In the genomic region with DNA sequence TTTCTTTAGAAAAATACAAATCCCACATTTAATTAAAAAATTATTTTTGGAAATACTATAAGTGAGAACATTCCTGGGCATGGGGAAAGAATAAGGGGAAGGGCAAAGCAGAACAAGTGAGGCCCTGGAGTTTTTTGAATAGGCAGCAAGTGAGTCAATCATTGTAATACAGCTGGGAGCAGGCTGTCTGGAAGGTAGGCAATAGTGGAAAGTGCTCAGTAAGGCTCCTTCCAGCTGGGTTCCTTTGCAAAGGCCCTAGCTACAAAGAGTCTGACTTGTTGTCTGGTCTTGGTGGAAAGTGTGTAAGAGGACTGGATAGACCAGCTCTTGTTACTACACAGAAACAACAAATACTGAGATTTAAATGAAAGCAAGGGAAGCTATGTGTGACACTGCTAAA, we compare ENCODE assay signal across 26 mouse cellular contexts.
A peak's percentile ranks its signal among the peaks of the same experiment; 100 is the strongest.
DNase-seq lines count a peak whose midpoint lies in the region; ATAC-seq lines count a peak whose summit lies in the region.
"Had no signal": no experiment of that assay in that cellular context is flagged by ENCODE, and none has a peak within 500 bp of the region (broad histone marks: within the 10 kb centered on the region; RNA-seq: fewer than 3 reads in every experiment).

No protein-coding gene starts in this region.

- 0 out of 2 replicates have a peak, but pooled peaks cover 5% of the 10 kb centered on the region for H3K4me1 ChIP-seq in heart, embryonic 16.5 days (ENCODE audit: control insufficient read depth, insufficient read depth, low read length)
- peaks cover 8% of the 10 kb centered on the region; the same call in 1 of the 2 replicates for H3K4me1 ChIP-seq in lung, embryonic 16.5 days (replicated peaks; ENCODE audit: control insufficient read depth, insufficient read depth, low read length)
- peaks cover 6% of the 10 kb centered on the region; the same call in 1 of the 2 replicates for H3K4me1 ChIP-seq in limb, embryonic 15.5 days
- H3K4me1 ChIP-seq: liver, embryonic 12.5 days; midbrain, embryonic 13.5 days had no signal

- ATAC-seq in heart, embryonic 16.5 days (replicated peaks; ENCODE audit: extremely low read depth, insufficient read depth, low FRiP score) = no peak
- ATAC-seq in lung, embryonic 16.5 days (ENCODE audit: low read depth) = peak; percentile 34; the same call in 1 of the 2 replicates
- no peak for ATAC-seq in limb, embryonic 15.5 days (ENCODE audit: insufficient number of reproducible peaks, low FRiP score, low TSS enrichment, low read depth)
- ATAC-seq: activated CD4-positive, CD25-positive, alpha-beta regulatory T cell, adult 4 months; forebrain, embryonic 14.5 days; hindbrain, postnatal 0 days; liver, embryonic 12.5 days; midbrain, embryonic 13.5 days had no signal

- H3K27me3 ChIP-seq in heart, embryonic 16.5 days (ENCODE audit: control insufficient read depth, insufficient read depth, low read length) = no peaks in the 10 kb centered on the region
- H3K27me3 ChIP-seq in lung, embryonic 16.5 days (ENCODE audit: control insufficient read depth, insufficient read depth, low read depth, low read length) = no peaks in the 10 kb centered on the region
- no peaks in the 10 kb centered on the region for H3K27me3 ChIP-seq in limb, embryonic 15.5 days
- H3K27me3 ChIP-seq: CH12.LX; liver, embryonic 12.5 days; midbrain, embryonic 13.5 days had no signal

- no peak overlapping the region for H3K9ac ChIP-seq in heart, embryonic 16.5 days (ENCODE audit: low read length)
- H3K9ac ChIP-seq in lung, embryonic 16.5 days (ENCODE audit: low read length) = no peak overlapping the region
- no peak overlapping the region for H3K9ac ChIP-seq in limb, embryonic 15.5 days
- H3K9ac ChIP-seq: liver, embryonic 12.5 days; midbrain, embryonic 13.5 days had no signal

- H3K4me3 ChIP-seq in heart, embryonic 16.5 days (ENCODE audit: low read length) = no peak overlapping the region
- no peak overlapping the region for H3K4me3 ChIP-seq in lung, embryonic 16.5 days (ENCODE audit: low read length)
- H3K4me3 ChIP-seq in limb, embryonic 15.5 days = no peak overlapping the region
- H3K4me3 ChIP-seq: gastrocnemius, adult 2 months; liver, embryonic 12.5 days; midbrain, embryonic 13.5 days had no signal

- no peaks in the 10 kb centered on the region for H3K36me3 ChIP-seq in heart, embryonic 16.5 days (ENCODE audit: control insufficient read depth, insufficient read depth)
- no peaks in the 10 kb centered on the region for H3K36me3 ChIP-seq in lung, embryonic 16.5 days (ENCODE audit: control insufficient read depth, insufficient read depth, low read length)
- no peaks in the 10 kb centered on the region for H3K36me3 ChIP-seq in limb, embryonic 15.5 days
- H3K36me3 ChIP-seq: G1E; liver, embryonic 12.5 days; midbrain, embryonic 13.5 days had no signal

- no peaks in the 10 kb centered on the region for H3K9me3 ChIP-seq in heart, embryonic 16.5 days (replicated peaks; ENCODE audit: control insufficient read depth, low read length)
- no peaks in the 10 kb centered on the region for H3K9me3 ChIP-seq in lung, embryonic 16.5 days (ENCODE audit: control insufficient read depth, low read length)
- H3K9me3 ChIP-seq in limb, embryonic 15.5 days = no peaks in the 10 kb centered on the region
- H3K9me3 ChIP-seq: G1E; liver, embryonic 12.5 days; midbrain, embryonic 13.5 days had no signal

- DNase-seq in heart, adult 18-20 months = no peak
- DNase-seq in lung, postnatal 10 days = no peak
- DNase-seq in adipocyte (ENCODE audit: low spot score) = peak; percentile 58
- no peak for DNase-seq in spleen, adult 18-20 months
- DNase-seq in thymus, postnatal 25 days = no peak
- DNase-seq: adrenal gland, postnatal 10 days; B cell, adult 2 months; cerebellum, adult 18-20 months; cerebellum, postnatal 36 days; gastrocnemius, adult 2 months; kidney, adult 9 months; kidney, postnatal 14 days; left cerebral cortex, postnatal 4 days; lung, adult 2 months; thymus, adult 18-20 months had no signal

- peak overlapping the region; percentile 55 for H3K27ac ChIP-seq in heart, embryonic 16.5 days (ENCODE audit: low read length)
- 0 out of 2 replicates have a peak overlapping the region, but pooled peaks have one; percentile 3 for H3K27ac ChIP-seq in lung, embryonic 16.5 days (ENCODE audit: low read length)
- H3K27ac ChIP-seq in limb, embryonic 15.5 days = peak overlapping the region; percentile 68
- H3K27ac ChIP-seq: gastrocnemius, adult 2 months; hindbrain, postnatal 0 days; liver, embryonic 12.5 days; midbrain, embryonic 13.5 days had no signal

- no peak overlapping the region for H3K4me2 ChIP-seq in heart, embryonic 16.5 days (ENCODE audit: low read depth, low read length)
- no peak overlapping the region for H3K4me2 ChIP-seq in lung, embryonic 16.5 days (ENCODE audit: low read depth, low read length)
- no peak overlapping the region for H3K4me2 ChIP-seq in limb, embryonic 15.5 days
- H3K4me2 ChIP-seq: heart, embryonic 11.5 days; liver, embryonic 12.5 days; midbrain, embryonic 13.5 days had no signal

Comparison
In these comparisons a context has a peak if more than half of its experiments do, and no peak if none do; other contexts are left out.
1. H3K27ac ChIP-seq: peak in every context shown above with its lines; median percentile 68 in limb, embryonic 15.5 days; 55 in heart, embryonic 16.5 days; 3 in lung, embryonic 16.5 days.